Mouse (Mus musculus) lung, postnatal 0 days (tissue): ENCODE data around the gene Ptprq. TPM values are rescaled to one million over a fixed set of nuclear protein-coding genes. Genes with fewer than 3 reads are reported as not detected.

Source experiments
- ATAC-seq: fragments of 200-750 bp; cut with Nextera tagmentation; 2 replicates; pipeline ENCODE4 v1.8.0; 2017; ENCODE audit warnings: moderate library complexity
- DNase-seq: peaks from one replicate; pipeline ENCODE4 v3.0.0-alpha.2; 2016; ENCODE audit warnings: low spot score
- H3K27ac ChIP-seq: fragments of 300-500 bp; sonication (generic); 2 replicates; pipeline ENCODE4 v1.5.1; 2014; ENCODE audit warnings: antibody characterized with exemption, mild to moderate bottlenecking, low read length, mixed read lengths
- H3K27me3 ChIP-seq: fragments of 300-500 bp; sonication (generic); replicated peaks from 2 replicates; pipeline ENCODE4 v1.6.1; 2014; ENCODE audit warnings: low read length, mixed read lengths; ENCODE audit not compliant: insufficient read depth
- H3K36me3 ChIP-seq: fragments of 300-500 bp; sonication (generic); 2 replicates; pipeline ENCODE4 v1.6.1; 2014; ENCODE audit warnings: low read length, mixed read lengths; ENCODE audit not compliant: insufficient read depth
- H3K4me1 ChIP-seq: fragments of 300-500 bp; sonication (generic); 2 replicates; pipeline ENCODE4 v1.6.1; 2014; ENCODE audit warnings: antibody characterized with exemption, low read depth, low read length, mixed read lengths; ENCODE audit not compliant: insufficient read depth
- H3K4me2 ChIP-seq: fragments of 300-500 bp; sonication (generic); replicated peaks from 2 replicates; pipeline ENCODE4 v1.6.1; 2014; ENCODE audit warnings: low read depth, mild to moderate bottlenecking, low read length, moderate library complexity, mixed read lengths
- H3K4me3 ChIP-seq: fragments of 300-500 bp; sonication (generic); 2 replicates; pipeline ENCODE4 v1.5.1; 2014; ENCODE audit warnings: low read depth, low read length
- H3K9ac ChIP-seq: fragments of 300-500 bp; sonication (generic); replicated peaks from 2 replicates; pipeline ENCODE4 v1.6.1; 2014; ENCODE audit warnings: low read depth, mild to moderate bottlenecking
- H3K9me3 ChIP-seq: fragments of 300-500 bp; sonication (generic); 2 replicates; pipeline ENCODE4 v1.6.1; 2016; ENCODE audit warnings: low read length, mixed read lengths
- CTCF ChIP-seq: IDR thresholded peaks from 2 replicates; pipeline ENCODE4 v1.5.1; 2016; ENCODE audit warnings: antibody characterized with exemption, mild to moderate bottlenecking
- EP300 ChIP-seq: IDR thresholded peaks from 2 replicates; pipeline ENCODE4 v1.6.1; 2016; ENCODE audit warnings: antibody characterized with exemption, mild to moderate bottlenecking, control low read depth
- WGBS: fragments of 180-500 bp; shearing (Covaris S2); extraction: QIAGEN DNeasy Blood & Tissue Kit; methylation state at CpG from one replicate; pipeline ENCODE4 v1.1.7; 2014; 5-methylcytosine and 5-hydroxymethylcytosine counted together
- microRNA-seq: library from miRNA; unstranded; fragments of <30 nt; microRNA quantifications from one replicate; pipeline ENCODE4, GENCODE M21; 2016
- polyA plus RNA-seq: library from polyadenylated mRNA; unstranded; fragments of >200 nt; fragmentation: Nextera tagmentation; extraction: Ambion mirVana; gene quantifications from 2 replicates; pipeline ENCODE4 v1.2.1, GENCODE M21; 2015

The Ptprq gene
- polyA plus RNA-seq, 1 experiment from 2014 or later = 0.07 TPM

DNA sequence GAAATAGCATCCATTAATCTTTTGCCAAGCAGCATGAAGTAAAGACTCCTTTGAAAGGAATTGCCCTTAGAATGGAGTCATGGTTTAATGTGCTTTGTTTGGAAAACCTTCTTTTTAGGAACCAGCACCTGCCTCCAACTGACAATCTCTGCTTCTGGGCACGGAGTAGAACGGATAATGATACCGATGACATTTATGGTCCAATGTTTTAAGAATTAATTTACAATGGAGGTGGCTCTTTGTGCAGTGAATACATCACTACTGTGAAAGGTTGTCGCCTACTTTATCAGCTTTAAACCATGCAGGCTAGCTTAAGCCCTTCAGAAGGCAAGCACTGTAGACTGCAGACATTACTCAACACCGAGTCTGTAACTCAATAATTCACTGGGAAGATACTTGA is 248.1 kb downstream of the Ptprq start:
- TF ChIP-seq CTCF = no peak
- no peak for TF ChIP-seq EP300
- no peaks in the 10 kb centered on the region for H3K27me3 ChIP-seq
- no peaks in the 10 kb centered on the region for H3K9me3 ChIP-seq
- no peaks in the 10 kb centered on the region for H3K36me3 ChIP-seq
- DNase-seq (no peak), ATAC-seq (no peak)
- no peak overlapping the region for H3K4me2 ChIP-seq
- WGBS = 79% methylated on average over 5 of the region's 5 CpGs
- H3K4me3 ChIP-seq = no peak overlapping the region
- no peak overlapping the region for H3K27ac ChIP-seq
- no peak overlapping the region for H3K9ac ChIP-seq
- no peaks in the 10 kb centered on the region for H3K4me1 ChIP-seq

- WGBS = 26% methylated on average over 7 of the region's 7 CpGs
- Histone ChIP-seq H3K4me1 (no peaks in the 10 kb centered on the region), H3K9ac (no peak overlapping the region), H3K4me2 (no peak overlapping the region), H3K4me3 (no peak overlapping the region), H3K36me3 (no peaks in the 10 kb centered on the region), H3K27ac (no peak overlapping the region), H3K27me3 (no peaks in the 10 kb centered on the region), H3K9me3 (no peaks in the 10 kb centered on the region)
- DNase-seq (peak; percentile 91), ATAC-seq (peak; percentile 99)
- TF ChIP-seq EP300 (peak; percentile 89), CTCF (no peak)
These were observed 252.0 kb downstream of the Ptprq start for GRCm38 (mm10) chr10:107467819-107468218.

Small RNA genes lying within 50 kb of the gene (microRNA-seq; reads per million reads assigned to microRNA genes)
- gene Gm44403 = not detected

Other genes with a start within 250 kb of the Ptprq start
- gene Myf5, start 233.9 kb downstream of the Ptprq start, polyA plus RNA-seq = 0.14 and 0.21 TPM in 2 replicates
- 0.10 TPM in 1 of 2 replicates, not detected in the other for gene Myf6, start 225.3 kb downstream of the Ptprq start, polyA plus RNA-seq
- 0.01 and 0.02 TPM in 2 replicates for gene Otogl, start 192.1 kb upstream of the Ptprq start, polyA plus RNA-seq